Mouse (Mus musculus) spleen, adult 18-20 months (tissue): ENCODE data around the gene Runx1.
A peak's percentile ranks its signal among the peaks of the same experiment; 100 is the strongest.

ENCODE experiments used
- DNase-seq, 2 experiments: peaks; one replicate each; pipeline ENCODE4 v3.0.0; 2022; ENCODE audit warnings: mixed read lengths in 2 of 2

Runx1 gene

DNA sequence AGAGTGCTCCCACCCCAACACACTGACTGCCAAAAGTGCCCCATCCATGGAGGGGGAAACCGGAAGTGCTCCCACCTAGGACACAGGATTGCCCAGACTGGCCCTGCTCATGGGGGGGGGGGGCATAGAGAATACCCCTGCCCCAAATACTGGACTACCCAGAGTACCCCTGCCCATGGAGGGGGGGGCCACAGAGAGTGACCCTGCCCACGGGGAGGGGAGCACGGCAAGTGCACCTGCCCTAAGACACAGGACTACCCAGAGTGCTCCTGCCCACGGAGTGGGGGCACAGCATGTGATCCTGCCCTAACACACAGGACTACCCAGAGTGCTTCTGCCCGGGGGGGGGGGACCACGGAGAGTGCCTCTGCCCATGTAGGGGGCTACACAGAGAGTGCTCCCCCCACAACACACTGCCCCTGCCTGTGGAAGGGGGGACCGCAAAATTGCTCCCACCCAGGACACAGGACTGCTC, 219.4 kb downstream of the Runx1 start:
- DNase-seq, result no peak

DNA sequence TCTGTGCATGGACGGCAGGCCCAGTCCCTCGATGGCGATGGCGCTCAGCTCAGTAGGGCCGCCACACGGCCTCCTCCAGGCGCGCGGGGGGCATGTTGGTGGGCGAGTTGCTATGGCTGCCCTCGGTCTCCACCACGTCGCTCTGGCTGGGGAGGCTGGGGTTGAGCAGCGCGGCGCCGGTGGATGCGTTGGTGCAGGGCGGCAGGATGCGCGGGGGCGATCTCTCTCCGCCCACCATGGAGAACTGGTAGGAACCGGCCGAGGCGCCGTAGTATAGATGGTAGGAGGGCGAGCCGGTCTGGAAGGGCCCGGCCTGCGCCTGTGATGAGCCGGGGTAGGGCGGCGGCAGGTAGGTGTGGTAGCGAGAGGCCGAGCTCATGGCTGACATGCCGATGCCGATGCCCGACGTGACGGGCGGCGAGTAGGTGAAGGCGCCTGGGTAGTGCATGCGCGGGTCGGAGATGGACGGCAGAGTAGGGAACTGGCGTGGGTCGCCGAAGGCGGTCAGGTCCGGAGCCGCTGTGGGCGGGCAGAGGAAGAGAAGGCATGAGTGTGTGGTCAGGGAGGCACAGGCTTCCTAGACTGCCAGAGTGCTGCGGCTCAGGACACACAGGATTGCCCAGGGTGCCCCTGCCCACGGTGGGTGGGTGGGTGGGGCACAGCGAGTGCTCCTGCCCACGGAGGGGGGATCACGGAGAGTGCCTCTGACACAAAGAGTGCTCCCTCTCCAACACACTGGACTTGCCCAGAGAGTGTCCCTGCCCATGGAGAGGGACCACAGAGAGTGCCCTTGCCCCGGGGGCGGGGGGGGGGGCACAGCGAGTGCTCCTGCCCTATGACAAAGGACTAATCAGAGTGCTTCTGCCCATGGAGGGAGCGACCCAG, 220.1 kb downstream of the Runx1 start:
- DNase-seq, result no peak

- DNase-seq, result no peak
Measured at GRCm38 (mm10) chr16:92602504-92602903, 223.4 kb downstream of the Runx1 start.

DNA sequence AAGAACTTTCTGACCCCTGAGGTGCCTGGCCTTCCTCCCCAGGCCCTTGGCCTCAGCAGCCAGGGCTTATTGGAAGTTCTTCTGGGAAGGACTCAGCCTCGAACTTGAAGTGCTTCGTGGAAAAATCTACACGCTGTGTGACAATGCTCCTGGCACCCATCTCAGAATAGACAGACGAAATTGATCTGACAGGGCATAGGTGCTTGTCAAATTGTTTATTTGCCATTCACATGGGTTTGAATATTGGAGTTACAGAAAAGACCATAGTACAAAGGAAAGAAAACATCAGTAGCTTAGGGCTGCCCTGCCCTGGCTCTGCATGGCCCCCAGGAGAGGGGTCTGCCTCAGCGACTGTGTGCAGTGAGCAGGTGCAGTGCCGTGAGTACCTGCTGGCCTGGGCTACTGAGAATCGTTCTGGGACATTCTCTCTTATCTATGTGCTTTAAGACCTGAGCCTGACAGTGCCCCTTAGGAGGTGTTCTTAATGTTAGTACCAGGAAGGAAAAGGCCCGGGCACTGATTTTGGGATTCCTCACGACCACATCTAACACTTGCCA, 224.6 kb downstream of the Runx1 start:
- no peak for DNase-seq

- no peak for DNase-seq
Measured at GRCm38 (mm10) chr16:92599451-92599850, 226.5 kb downstream of the Runx1 start.

- DNase-seq, result no peak
Measured at GRCm38 (mm10) chr16:92597655-92598054, 228.3 kb downstream of the Runx1 start.

GRCm38 (mm10) chr16:92592207-92592606, 233.7 kb downstream of the Runx1 start:
- no peak for DNase-seq

DNA sequence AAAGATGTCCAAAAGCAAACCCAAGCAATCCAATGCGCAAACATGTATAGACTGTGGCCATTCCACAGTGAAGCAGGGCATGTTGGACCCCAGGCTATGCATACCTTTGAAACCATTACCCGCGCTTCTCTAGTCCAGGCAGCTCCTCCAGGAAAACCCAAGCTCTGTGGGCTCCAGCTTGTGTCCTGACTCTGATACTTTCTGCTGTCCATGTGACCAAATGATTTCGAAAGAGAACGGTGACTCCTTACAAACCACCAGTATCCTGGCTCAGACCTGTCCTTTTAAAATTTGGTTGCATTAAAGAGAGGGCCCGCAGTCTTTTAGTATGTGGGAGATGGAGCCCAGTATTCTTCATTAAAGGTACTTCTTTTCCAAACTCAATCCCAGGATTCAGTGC, 234.2 kb downstream of the Runx1 start:
- DNase-seq, result no peak

DNA sequence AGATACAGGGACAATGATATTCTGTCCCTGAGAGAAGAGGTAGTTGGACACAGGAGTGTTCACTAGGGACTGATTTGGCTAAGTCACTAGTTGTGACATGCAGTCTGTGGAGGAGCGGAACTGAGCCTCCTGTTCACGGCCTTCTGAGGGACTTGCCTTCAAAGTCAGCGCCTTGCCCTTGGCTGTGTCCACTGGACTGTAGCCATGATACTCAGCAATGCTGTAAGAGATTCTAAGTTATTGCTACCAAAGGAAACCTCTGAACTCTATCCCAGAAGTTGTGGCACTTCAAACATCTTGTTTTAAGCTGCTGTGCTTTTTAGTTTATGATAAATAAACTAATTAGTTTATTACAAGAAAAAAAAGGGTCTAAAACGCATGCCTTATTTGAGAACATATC, 238.1 kb downstream of the Runx1 start:
- DNase-seq, result no peak

DNA sequence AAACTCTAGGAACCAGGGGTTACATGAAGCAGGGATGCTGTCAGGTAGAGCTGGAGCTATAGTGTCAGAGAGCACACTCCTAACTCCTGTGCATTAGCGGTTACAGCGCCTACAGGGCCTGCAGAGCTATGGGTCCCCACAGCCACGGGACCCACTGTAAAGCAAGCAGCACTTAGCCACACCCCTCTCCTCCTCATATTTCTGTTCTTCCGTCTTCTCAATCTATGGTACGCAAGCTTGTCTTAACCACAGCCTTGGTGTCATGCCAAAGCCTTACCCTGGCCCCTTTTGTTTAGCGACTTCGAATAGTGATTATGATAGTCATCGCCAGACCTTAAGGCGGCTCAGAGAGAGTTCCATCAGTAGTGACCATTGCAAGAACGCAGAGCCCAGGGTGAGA, 244.2 kb downstream of the Runx1 start:
- DNase-seq, result no peak

DNA sequence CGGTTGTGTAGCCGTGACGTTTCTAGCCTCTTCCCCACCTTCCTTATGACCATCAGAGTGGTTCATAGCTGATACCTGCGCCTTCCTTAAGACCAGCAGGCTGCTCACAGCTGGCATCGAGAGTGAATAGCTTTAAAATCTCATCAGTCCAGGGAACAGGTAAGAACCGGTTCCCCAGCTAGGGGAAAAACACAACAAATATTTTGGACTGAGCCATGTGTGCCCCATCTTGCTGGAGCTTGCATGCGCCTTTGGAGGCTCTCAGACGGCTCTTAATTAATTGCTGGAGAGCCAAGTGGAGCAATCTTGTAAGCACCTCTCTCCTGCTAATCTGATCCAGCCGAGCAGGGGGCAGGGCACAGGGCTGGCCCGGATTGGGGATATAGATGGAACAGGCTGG, 245.0 kb downstream of the Runx1 start:
- DNase-seq, result no peak

- no peak for DNase-seq
Measured at GRCm38 (mm10) chr16:92578915-92579653, 246.9 kb downstream of the Runx1 start.

GRCm38 (mm10) chr16:92577381-92577780, 248.6 kb downstream of the Runx1 start:
- no peak for DNase-seq

GRCm38 (mm10) chr16:92575792-92576191, 250.2 kb downstream of the Runx1 start:
- no peak for DNase-seq

GRCm38 (mm10) chr16:92573193-92573592, 252.8 kb downstream of the Runx1 start:
- DNase-seq, result no peak

DNA sequence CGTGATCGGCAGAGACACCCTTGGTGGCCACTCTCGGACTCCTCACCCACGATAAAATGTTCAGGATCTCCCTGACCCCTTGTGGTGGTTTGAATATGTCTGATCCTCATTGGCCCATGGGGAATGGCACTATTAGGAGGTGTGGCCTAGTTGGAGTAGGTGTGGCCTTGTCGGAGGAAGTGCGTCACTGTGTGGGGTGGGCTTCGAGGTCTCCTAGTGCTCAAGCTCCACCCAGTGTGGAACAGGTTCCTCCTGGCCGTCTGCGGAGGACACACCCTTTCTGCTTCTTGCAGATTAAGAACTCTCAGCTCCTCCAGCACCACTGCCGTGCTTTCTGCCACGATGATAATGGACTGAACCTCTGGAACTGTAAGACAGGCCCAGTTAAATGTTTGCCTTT, 254.7 kb downstream of the Runx1 start:
- DNase-seq, result no peak

DNA sequence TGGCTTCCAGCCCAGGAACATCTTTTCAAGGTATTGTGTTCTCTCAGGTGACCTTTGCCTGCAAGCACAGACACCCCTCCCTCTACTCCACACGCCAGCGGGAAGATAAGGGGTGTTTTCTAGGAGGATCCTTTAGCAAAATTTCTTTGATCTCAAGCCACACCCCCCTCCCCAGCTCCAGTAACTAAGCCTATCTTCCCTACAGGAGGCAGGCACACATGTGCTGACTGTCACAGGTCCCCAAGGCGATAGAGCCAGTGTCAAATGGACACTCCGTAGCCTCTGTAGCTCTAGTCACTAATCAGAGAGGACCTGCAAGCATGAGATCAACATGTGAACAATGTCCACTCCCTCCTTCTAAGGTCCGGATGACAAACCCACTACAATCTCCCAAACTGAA, 259.8 kb downstream of the Runx1 start:
- no peak for DNase-seq

DNA sequence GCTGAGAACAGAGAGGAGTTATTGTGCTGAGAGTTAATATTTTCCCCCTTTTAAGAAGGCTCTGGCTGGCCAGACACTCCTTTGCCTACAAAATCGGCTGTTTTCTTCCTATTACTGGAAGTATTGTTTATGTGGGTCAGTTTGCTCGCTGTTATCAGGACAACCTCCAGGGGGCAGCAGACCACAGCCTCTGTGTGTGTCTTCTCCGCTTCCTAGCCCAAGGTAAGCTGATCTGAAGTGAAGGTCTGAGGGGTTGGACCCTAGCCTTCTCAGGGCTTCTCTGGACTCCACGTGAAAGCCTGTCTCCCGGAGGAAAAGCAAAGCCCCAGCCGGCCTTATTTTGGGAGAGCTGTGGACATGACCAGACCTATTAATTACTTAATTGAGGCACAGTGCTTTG, 260.2 kb downstream of the Runx1 start:
- peak; percentile 47 to 77 for DNase-seq

DNA sequence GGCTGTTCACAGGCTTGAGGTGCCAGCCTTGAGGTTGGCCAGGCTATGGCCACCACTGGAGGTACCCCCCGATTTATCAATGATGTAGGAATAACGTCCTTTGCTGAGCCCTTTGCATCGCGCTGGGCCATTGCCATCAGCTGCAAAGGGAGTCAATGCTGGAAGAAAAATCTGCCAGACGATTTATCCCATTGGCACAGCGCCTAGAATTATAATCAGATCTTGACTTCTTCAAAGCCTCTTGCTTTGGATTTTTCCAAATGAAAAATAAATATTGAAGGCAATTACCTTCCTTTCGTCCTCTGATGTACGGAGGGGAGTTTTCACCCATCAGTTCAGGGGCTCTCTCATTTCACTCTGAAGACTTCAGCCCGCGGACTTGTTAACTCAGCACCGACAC, 260.7 kb downstream of the Runx1 start:
- DNase-seq, result no peak

DNA sequence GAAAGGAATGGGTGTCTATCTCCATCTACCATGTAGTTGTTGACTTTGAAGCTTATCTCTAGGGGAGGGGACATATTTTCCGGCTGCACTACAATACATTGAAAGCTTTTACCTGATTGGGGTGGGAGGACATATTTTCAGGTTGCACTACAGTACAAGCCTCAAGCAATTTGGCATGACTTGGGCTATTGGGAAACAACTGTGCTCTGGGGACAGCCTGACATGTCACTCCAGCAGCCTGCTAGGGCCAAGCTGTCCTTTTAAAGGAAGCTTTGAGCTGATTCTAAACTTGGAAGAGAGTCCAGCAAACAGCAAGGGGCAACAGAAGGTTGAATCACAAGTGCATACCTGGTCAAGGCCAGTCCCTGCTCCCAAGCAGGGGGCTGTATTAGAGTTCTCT, 270.9 kb downstream of the Runx1 start:
- no peak for DNase-seq

- DNase-seq, result no peak
Measured at GRCm38 (mm10) chr16:92552858-92553257, 273.1 kb downstream of the Runx1 start.

GRCm38 (mm10) chr16:92552106-92552382, 273.9 kb downstream of the Runx1 start:
- DNase-seq, result no peak
